Mouse (Mus musculus) mouse embryonic stem cell (cell line): ENCODE data around the gene Map2k3.
"Not testable (repeated sequence)": the region's sequence is repeated elsewhere in the genome, so short reads cannot be mapped to it uniquely, and the experiment has no call there.

ENCODE experiments used
- in situ Hi-C, 2 experiments: fragments of 300-500 bp; cut with MboI; formaldehyde crosslinking; loops; 1 replicate in 1 of 2; 3 replicates in 1 of 2; pipeline ENCODE4 v1.14.3; 2019 to 2020; ENCODE audit warnings: low sequenced_read_pairs in 2 of 2, low pct_unique_long_range_greater_than_20kb in 1 of 2, mixed read lengths in 1 of 2; ENCODE audit not compliant: unreplicated experiment in 1 of 2

The Map2k3 gene

GRCm38 (mm10) chr11:60931869-60932481 is at the start of gene Map2k3:
Map2k3 (plus strand) TSS chr11:60932033.
- in situ Hi-C loops = no loop called here

DNA sequence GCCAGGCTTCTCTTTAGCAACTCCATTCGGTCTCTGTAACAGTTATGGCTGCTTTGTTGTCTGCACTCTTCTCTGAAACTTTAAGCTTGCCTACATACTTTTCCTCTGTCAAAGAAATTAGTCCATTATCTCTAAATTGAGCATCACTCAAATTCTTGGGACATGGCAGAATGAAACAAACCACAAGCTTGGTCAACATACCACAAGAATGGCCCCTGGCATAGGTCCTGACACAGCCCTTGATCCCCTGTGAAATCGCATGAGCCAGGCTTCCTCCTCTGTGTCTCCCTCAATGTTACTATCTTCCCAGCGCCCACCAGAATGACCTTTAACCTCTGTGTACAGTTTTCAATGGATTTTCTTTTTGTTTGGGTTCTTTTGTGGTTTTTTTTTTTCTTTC is 49.4 kb upstream of the Map2k3 start:
- in situ Hi-C loops = no loop called here

DNA sequence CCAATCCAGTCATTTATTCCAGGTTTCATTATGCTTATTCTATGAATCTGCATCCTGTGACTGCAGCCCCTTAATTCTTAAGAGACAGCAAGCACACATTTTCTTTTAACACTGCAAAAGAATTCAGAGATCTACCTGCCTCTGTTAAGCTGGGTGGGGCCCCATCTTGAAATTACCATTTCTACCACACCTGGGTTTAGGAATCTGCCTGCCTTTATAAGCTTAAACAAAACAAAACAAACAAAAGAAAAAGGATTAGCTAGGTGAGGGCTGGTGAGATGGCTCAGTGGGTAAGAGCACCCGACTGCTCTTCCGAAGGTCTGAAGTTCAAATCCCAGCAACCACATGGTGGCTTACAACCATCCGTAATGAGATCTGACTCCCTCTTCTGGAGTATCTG is 44.8 kb upstream of the Map2k3 start:
- in situ Hi-C loops = not testable (repeated sequence)

DNA sequence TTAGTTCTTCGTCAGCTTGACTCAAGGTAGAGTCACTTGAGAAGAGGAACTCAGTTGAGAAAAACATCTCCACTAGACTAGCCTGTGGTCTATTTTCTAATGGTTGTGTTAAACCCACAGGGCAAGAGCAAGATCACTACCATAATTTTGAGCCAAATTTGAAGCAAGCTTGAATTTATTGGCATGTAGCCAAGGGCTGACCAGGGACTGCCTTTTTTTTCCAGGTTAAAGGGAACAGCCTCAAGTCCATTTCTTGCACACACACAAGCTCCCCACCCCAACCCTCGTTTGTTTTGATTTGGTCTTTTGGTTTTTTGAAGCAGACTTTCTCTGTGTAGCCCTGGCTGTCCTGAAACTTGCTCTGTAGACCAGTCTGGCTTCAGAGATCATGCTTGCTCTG is 42.0 kb upstream of the Map2k3 start:
- in situ Hi-C loops = no loop called here

DNA sequence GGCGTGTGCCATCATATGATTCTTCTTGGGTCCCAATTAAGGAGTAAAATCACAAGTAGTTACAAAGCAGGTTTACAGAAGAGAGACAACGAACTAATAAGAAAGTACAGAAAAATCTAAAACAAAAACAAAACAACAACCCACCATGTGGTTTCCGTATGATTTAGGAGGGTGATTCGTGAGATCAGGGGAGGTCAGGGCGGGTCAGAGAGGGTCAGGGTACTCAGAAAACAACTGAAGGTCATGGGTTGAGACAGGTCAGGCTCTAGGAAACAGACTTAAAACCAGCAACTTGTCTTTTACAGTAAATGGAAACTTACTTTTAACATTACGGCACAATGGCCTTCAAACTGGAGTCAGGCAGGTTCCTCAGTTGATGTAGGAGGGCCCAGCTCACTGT is 41.5 kb upstream of the Map2k3 start:
- in situ Hi-C loops = no loop called here

DNA sequence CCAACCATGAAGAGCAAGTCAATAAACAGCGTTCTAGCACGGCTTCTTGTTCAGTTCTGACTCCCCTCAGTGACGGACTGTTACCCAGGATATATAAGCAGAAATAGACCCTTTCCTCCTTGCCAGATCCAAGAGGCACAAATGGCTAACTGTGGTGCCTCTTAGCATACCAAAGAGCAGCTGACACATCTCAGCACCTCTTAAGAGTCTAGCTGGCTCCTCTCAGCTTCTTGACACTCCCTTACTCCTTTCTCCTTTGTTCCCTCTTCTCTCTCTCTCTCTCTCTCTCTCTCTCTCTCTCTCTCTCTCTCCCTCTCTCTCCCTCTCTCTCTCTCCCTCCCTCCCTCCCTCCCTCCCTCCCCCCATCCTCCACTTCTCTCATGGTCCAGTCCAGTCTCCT is 41.1 kb upstream of the Map2k3 start:
- in situ Hi-C loops = no loop called here

- in situ Hi-C loops = no loop called here
Measured at GRCm38 (mm10) chr11:60895915-60896314, 35.9 kb upstream of the Map2k3 start.

GRCm38 (mm10) chr11:60902001-60902400 is 29.8 kb upstream of the Map2k3 start:
- in situ Hi-C loops = no loop called here

- in situ Hi-C loops = no loop called here
Measured at GRCm38 (mm10) chr11:60902486-60902885, 29.3 kb upstream of the Map2k3 start.

DNA sequence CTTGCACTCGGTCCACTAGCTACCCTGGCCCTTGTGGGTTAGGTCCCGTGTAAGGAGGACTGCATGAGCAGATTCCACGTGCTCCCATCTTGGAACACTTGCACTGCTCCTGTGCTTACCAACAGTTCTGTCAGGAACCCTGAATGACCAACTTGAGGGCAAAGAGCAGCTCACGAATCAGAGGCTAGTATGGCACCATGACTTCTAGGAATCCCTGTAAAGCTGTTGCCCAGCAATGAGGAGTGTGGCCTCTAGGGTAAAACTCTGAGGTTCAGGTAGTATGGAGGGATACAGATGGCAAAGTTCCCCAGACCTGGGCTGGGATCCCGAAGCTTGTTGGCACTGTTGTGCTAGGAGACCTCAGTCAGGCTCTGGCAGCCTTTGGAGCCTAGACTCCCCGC is 28.2 kb upstream of the Map2k3 start:
- in situ Hi-C loops = no loop called here

DNA sequence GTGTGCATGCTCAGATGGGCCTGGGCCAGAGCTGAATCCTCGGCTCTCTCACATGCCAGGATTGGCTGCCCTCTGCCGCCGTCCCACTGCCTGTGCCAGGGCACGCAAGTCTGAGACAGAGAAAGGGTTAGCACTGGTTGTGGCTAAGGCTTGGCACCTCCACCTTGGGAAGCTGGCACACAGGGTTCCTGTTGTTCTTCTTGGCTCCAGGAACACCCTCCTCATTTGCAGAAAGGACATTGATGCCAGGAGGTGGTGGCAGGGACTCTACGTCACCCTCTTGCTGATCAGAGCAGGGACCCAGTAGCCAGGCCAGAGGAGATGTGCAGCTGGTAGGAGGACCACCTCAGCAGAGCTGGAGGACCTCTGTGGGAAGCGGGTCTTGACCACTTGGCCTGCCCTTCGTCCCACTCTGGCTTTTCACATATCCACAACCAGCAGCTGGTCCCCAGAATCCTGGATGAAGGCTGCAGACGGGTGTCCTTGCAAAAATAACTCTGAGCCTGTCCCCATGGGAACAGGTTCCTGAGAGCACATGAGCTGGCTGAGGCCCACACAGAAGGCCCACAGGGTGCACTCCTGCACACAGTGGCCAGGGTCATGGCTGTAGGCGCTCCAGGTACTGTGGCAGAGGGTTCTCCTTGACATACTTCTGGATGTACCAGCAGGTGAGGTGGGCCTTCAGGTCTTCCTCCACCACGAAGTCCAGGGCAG is 26.3 kb upstream of the Map2k3 start:
- in situ Hi-C loops = no loop called here

GRCm38 (mm10) chr11:60906449-60906848 is 25.4 kb upstream of the Map2k3 start:
- in situ Hi-C loops = no loop called here

GRCm38 (mm10) chr11:60908073-60908472 is 23.8 kb upstream of the Map2k3 start:
- in situ Hi-C loops = no loop called here

GRCm38 (mm10) chr11:60909626-60910025 is 22.2 kb upstream of the Map2k3 start:
- in situ Hi-C loops = no loop called here

DNA sequence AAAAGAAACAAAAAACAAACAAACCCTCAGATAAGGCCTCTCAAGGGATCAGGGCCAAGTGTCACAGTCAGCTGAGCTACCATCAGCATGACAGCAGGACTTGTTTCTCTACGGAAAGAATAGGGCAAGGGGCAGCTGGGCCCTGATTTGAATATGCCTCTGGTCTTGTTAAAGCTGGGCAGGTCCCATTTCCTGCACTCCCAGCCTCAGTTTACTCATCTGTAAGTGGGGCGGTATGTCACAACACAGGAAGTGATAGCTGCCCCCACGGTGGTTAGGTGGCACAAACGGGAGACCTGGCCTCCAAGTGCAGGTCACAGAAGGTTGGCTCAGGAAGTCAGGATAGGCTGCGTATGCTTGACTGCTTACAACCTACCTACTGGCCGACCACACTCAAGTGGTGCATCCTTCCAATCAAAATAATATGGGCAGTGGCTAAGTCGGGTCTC is 19.3 kb upstream of the Map2k3 start:
- in situ Hi-C loops = no loop called here

- in situ Hi-C loops = no loop called here
Measured at GRCm38 (mm10) chr11:60913301-60914196, 18.3 kb upstream of the Map2k3 start.

DNA sequence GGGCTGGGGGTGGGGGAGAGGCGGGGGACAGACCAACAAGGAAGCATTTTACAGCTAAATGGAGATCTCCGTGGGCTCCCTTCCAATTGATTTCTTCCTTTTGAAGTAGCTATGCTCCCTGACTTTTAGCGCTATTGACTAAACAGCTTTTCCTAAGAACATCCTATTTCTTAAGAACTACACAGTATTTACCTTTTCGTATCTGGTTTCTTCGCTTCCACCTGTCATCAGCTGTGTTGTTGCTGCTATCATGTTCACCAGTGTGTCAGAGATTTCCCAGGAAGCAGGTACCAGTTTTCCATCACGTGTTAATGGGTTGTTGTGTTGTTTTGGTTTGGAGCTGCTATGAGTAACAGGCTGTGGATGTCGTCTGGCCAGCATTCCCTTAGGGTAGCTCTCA is 17.3 kb upstream of the Map2k3 start, which contains the start of gene Natd1:
Gene Natd1 (minus strand): TSS at position 260 of the 400 bp plus-strand sequence.
- in situ Hi-C loops = no loop called here

- in situ Hi-C loops = no loop called here
Measured at GRCm38 (mm10) chr11:60915201-60915600, 16.6 kb upstream of the Map2k3 start.

DNA sequence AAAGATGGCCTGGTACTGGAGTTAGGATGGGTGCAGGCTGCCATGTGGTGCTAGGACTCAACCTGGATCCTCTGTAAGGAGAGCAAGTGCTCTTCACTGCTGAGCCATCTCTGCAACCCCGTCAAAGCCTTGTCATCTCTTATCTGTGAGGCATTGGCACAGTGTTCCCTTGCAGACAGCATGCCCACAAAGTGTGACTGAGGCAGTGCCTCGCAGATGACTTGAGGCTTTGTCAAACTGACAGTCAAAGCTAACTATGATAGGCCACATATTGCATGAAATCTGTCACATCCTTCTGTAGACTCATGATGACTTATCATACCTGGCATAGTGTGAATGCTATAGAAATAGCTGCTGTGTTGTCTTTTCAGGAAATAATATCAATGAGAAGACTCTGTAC is 11.8 kb upstream of the Map2k3 start:
- in situ Hi-C loops = no loop called here
